Mouse (Mus musculus) ovary, postnatal 10 days (tissue): ENCODE measurements around the gene C2cd2.
"Not testable (repeated sequence)": the region's sequence is repeated elsewhere in the genome, so short reads cannot be mapped to it uniquely, and the experiment has no call there.

Source experiments
- DNase-seq: peaks from one replicate; pipeline ENCODE4 v3.0.0; 2022; ENCODE audit warnings: low spot score

Gene C2cd2

DNA sequence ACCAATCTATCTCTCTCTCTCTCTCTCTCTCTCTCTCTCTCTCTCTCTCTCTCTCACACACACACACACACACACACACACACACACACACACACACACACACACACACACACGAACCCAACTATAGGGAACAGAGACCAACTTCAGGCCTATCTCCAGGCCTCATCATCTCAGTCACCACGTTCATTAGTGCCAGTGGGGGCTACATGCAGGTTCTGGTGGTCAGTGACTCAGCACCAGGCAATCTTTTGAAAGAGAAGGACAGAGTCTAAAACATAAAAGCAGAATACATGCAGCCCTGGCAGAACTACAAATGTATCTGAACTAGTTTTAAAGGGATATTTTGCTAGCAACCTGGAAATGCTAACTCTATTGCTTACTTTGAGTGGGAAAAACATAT, 15.4 kb downstream of the C2cd2 start:
- not testable (repeated sequence) for DNase-seq

DNA sequence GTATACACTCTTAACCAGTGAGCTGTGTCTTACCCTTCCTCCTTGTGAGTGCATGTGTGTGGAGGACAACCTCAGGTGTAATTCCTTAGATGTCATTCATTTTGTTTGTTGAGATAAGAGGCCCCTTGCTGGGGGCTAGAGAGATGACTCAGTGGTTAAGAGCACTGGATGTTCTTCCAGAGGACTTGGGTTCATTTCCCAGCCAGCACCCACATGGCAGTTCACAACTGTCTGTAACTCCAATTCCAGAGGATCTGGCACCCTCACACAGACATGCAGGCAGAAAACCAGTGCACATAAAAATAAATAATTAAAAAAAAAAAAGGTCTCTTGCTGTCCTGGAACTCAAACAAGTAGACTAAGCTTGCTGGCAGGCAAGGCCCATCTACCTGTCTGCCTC, 20.6 kb downstream of the C2cd2 start:
- DNase-seq, result no peak

DNA sequence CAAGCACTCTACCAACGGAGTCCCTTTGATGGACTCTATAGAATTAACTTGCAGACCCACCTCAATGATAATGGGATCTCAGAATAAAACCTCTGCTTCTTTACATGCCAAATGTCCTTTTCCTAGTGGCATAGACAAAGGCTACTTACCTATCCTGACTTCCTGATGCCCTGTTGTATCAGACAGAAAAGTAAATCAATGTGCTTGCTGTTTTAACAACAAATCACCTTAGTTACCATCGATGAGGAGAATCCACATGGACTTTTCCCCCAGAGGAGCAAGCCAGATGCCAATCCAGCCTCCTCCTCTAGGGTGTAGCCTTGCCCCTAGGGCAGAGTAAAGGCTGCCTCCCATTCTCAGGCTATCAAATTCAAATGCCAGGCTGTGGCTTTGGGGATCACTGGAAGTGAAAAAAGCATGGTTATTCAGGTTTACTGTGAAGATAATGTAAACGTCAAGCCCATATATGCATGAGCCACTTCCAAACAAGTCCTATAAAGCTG, 21.9 kb downstream of the C2cd2 start:
- DNase-seq, result no peak

DNA sequence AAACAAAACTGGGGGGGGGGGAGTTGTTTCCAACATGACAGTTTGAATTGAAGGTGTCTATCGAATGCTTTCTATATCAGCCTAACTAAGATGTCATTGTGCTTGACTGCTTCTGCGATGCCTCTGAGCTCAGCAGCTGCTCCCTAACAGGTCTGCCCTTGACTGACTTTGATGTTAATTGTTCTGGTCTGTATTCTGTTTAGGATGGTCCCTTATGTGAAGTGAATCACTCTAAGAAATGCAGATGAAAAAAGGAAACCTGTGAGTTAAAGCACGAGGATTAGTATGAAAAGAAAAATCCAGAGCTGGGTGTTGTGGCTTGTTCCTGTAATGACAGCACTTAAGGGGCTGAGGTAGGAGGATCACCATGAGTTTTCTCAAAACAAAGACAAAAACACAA, 26.6 kb downstream of the C2cd2 start:
- no peak for DNase-seq

DNA sequence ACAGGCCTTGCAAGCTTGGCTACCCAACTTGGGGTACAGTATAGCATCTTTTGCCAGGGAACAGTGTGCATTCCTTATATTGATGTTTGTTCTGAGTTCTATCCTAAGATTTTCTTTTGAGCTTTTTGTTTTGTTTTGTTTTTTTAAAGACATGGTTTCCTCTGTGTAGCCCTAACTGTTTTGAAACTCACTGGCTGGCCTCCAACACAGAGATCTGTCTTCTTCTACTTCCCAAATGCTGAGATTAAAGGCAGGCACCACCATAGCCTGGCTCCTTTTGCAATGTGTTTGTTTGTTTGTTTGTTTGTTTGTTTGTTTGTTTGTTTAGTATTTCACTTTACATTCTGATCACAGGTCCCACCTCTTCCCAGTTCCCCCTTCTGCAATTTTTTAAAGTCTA, 32.2 kb downstream of the C2cd2 start:
- DNase-seq, result no peak

DNA sequence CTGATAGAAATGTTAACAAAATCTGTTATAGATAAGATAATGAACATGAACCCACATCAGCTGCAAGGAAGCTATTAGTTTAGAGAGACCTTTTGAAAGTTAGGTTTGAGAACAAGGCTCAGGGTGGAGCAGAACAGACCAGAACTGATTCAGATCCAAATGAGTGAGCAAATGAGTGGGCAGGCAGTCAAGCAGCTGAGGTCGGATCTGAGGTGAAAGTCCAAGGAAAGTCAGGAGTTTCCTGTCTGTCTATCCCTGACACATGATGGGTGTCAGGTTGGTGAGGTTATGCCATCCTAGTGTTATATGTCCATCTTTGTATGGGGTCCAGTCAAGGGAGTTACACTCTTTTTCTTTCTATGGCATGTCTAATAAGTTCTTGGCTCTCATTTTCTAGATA, 32.9 kb downstream of the C2cd2 start:
- no peak for DNase-seq

DNA sequence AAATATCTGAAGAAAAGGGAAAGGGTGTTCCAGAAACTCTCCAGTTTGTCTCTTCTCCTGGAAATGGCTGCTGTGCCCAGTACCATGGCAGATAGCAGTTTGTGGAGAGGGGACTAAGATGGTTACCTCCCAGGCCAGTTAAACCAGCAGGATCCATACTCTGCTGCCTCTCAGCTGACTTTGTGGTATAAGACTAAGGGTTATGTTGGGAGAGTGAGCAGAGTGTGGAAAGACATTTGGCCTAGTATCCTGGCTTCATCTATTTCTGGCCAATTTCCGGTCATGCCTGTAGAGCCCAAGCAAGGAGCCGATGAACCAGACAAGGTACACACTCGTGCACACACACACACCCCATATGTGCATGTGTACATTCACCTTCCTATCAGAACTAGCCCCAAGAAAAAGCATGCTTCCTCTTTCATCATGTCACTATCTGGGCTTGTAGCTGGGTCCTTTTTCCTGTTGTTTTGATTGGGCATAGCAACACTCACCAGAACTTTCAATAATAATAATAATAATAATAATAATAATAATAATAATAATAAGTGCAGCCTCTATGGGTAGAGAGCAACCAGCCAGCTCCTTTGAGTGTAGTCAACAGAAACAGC, 35.0 kb downstream of the C2cd2 start:
- DNase-seq, result no peak

DNA sequence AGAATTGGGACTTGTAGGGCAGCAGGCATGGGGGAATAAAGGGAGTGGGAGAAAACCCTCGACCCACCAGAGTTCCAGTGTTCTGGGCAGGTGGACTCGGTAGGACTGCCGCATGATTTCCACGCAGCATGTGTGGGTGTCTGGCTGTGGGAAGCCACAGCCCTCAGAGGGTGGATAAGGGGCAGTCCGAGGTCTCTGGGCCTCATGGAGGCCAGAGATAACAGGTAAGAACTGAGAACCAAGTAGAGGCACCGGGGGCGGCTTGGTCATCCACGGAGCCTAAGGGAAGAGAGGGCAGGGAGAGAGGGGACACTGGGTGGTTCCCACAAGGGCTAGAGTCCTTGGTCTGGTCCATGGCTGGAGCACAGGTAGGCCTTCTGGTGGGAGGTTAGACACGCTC, 36.0 kb downstream of the C2cd2 start:
- no peak for DNase-seq

DNA sequence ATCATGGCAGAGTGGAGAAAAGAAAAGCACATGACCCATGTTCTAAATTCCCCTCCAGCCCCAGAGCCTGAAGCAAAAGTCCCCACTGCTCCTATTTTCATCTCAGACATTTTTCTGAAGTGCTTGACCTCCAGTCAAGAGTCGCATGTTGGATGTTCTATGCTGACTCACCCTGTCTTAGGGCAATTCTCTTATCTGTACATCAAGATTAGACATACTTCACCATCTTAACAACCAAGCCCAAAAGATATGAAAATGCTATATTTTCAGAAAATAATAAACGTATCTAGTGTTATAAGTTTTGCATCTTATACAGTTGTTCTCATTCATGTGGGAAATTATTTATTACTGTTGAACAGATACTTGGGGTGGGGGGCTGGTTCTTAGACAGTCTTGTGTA, 36.6 kb downstream of the C2cd2 start:
- no peak for DNase-seq

DNA sequence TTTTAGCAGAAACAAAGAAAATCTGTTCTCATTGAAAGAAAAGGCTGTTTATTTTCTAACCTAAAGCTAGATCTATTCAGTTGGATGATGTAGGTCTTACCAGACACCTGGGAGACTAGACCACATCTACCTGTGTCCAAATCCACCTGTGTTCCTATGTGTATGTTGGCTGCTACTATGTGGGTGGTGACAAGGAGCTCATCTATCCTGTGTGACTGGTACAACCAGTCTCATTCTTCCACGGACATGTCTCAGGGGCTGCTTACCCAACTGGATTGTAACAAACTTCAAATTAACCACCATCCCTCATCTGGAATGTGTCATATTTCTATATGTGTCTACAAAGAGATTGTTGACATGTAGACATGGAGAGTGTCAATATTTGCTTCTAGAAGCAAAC, 38.7 kb downstream of the C2cd2 start:
- no peak for DNase-seq

DNA sequence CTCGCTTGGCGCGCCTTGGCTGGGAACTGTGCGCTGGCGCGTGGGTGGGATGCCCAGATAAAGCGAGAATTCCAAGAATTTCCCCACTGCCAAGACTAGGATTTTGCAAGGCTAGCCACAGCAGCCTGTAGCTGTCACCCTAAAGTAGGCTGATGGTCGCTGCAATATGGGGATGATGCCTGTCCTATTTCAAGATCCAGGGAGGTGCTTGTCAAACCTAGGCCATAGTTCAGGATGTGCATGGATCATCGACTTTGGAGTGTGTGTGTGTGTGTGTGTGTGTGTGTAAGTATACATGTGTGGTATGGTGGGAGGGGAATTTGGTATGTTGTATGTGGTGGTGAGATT, 39.6 kb downstream of the C2cd2 start:
- no peak for DNase-seq

DNA sequence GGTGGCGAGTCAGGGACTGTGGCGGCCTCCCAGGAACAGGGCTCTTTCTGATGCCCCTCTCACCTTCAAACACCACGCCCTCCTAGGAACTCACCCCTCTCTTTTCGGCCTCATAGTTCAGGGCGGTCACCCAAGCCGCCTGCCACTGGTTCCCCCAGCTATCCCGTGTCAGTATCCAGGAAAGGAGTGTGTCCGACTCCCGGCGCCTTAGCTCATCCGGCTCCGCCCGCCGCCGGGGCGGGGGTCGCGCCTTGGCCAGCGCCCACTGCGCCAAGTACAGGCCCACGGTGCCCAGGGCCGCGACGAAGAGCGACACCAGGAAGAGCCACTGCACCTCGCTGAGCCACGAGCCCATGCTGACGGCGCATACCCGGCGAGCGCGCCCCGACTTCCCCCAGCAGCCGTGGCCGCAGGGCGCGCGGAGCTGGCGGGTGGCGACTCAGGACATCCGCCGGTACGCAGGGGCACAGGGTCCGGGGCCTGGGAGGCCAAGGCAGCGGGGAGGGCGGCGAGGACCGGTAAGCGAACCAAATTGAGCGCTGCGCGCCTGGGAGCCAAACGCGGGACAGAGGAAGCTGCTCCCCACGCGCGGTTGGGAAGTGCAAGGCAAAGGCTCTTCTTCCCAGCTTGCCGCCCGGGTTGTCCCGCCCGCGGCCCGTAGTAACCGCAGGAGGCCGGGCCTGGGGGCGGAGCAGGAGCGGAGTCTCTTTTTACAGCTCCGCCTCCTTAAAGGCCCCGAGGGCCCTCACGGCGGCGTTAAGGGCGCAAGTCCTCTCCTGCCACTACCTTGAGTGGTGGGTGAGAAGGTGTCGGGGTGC, 40.2 kb downstream of the C2cd2 start:
- peak; percentile 83 for DNase-seq

DNA sequence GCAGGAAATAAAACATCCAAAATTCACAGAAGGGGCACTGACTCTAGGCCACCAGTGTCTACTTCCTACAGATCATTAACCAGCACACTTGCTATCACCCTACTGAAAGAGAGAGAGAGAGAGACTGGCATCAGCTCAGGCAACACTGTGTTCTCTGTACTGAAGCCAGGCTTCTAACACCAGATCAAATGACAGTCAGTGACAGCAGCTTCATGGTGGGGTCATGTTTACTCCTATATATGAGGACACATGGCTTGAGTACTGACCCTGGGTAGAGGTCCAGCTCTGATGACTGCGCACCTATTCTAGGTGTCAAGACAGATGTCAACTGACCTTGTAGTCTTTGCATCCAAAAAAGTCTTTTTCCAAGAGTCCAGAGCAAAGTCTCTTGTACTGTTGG, 41.8 kb downstream of the C2cd2 start:
- DNase-seq, result no peak

DNA sequence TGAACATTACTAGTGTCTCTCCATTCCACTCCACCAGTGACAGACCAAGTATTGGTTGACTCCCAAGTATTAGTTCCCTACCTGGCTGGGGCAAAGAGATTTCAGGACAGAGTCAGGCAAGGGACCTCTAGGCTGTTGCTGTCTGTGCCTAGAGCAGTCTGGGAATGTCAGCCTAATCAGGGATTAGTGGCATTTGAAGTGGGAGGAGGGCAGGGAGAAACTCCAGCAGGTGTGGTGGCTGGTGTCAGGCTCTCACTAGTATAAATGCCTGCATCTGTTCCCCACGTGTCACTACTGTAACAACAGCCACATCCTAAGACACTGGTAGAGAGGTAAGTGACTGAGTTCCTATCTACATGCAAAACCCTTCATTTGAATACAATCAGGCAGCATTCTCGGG, 42.6 kb downstream of the C2cd2 start:
- DNase-seq, result no peak

DNA sequence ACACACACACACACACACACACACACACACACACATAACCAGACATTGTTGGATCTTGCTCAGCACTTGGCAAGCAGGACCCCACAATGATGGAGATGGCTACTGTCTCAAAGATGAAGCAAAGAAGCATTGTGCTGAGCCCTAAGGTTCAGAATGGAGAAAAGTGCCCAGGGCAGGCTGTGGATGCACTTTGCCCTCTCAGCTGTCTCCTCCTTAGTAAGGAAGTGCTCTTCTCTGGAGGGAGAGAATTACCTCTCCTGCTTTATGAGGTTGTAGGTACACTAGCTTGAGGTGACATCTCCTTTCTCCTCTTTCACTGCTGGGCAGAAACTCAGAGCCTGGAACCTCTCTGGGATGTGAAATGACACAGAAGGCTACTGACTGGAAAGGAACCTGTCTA, 49.5 kb downstream of the C2cd2 start:
- no peak for DNase-seq

DNA sequence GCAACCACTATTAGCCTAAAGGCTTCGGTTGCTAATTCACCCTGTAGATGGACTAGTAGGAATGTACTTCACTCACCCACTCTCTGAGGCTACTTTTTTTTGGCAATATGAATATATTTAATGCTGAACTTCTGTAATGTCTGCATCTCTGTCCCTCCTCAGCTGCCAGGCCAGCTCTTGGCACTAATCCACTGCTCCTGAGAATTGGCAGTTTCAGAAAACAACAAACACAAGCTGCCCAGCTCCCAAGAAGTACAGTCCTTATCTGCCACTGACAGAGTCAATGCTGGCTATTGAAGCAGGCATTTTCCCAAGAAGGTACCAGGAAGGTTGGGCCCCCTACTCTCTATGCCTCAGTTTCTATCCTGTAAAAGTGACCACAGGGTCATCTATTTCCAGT, 53.0 kb downstream of the C2cd2 start:
- no peak for DNase-seq

DNA sequence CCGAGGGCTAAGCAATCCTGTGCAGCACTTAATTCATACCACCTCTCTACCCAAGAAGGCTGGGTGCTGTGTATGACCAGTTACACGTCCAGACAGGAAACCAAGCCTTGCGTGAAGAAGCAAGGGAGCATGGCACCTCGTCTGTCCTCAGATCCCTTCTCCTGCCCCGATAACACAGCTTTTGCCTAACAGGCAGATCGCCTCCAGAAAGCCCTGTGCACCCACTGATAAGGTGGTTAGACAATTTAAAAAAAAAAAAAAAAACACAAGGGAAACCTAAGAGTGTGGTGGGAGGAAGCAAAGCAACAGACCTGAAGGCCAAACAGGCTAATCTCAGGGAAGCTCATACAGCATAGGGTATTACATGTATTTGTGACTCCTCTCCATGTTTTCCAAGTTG, 54.9 kb downstream of the C2cd2 start:
- DNase-seq, result no peak

DNA sequence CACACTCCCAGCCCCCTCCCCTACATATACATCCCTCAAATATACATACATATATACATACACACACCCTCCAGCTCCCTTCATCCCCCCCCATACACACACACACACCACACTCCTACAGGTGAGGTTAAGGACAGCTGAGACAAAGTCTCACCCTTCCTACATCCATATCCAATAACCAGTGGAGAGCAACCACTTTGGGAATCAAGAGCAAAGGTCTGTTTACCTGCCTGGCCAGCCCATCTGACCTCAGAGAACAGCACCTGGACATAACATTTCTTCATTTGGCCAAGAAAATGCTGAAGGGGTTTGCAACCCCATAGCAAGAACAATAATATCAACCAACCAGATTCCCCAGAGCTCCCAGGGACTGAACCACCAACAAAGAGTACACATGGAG, 56.1 kb downstream of the C2cd2 start:
- DNase-seq, result no peak

DNA sequence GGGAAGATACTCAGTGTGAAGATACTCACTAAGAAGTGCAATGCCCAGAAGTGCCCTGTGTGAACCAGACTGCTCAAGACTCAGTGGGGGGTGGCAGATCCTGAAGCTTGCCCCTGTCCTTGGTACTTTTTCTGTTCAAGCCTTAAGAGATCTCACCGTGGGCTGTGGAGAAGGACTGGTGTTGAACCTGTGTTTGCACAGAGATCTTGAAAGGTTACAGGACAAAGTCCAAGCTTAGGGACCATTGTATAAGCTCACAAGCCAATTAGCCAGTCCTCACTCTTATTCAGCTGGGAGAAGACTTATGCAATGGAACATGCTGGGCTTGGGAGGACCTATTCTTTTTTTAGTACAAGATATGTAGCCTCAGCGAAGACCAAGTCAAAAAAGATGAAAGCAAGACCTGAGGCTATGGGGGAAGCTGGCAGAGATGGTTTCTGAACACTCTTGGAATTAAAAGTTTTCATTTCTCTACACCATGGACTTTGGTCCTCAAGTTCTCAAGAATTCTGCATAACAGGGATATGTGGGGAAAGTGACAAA, 56.9 kb downstream of the C2cd2 start:
- no peak for DNase-seq

DNA sequence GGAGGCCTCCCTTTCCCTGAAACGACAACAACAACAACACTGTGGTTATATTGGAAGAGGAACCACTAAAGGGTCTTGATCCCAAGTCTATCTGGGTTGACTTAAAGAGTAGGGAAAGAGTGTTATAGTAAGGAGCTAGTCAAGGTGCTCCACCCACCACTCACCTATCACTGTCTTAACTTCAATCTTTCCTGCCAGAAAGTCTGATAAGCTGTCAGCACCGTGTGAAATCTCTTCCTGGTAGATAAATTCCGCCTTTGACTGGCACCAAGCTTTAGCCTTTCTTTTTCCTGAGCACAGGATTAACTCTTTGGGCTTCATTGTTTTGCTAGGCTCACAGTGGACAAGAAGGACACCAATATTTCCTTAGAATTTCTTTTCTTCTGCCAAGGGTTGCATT, 58.4 kb downstream of the C2cd2 start:
- no peak for DNase-seq

DNA sequence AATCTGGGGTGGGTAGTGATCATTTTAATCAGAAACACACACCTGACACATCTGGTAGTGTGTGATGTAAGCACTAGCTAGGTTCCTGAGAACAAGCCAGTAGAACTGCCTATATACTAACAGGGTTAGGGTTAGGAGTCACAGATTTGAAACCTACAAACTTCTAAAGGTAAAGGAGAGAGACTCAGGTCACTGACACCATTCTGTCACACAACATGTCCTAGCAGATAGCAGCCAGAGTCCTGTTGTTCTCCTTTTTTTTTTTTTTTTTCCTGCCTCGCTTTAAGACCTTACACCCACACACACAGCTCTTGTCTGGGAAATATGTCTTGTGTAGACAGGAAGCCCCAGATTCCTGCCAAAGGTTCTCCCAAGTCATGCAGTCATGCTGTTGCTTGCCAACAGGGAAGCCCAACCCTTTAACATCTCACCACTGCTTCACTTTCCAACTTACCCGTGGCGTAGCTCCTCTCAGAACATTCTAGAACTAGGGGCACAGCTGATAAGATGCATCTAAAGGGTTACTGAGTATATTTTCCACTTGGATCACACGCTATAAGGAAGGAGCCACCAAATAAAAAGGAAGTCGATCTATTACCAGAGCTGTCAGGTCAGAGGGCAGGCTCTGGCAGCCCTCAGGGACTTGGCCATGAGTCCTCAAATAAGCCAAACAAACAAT, 64.9 kb downstream of the C2cd2 start:
- no peak for DNase-seq

DNA sequence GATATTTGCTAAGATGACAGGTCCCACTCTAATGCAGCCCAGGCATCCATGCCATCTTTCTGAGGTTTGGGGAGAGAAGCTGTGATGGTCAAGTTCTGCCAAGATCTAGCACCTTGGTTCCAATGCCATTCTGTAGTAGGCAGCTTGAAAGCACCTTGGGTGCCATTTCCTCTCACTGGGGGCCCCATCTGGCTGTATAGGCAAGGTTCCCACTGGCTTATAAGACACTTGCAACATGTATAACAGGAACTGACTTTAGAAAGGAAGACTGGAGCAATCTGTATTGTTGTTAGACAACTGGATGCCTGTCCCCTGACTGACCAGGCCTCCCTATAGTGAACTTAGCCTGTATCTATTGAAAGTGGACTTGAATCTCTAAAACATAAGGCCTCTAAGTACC, 74.6 kb downstream of the C2cd2 start:
- no peak for DNase-seq

DNA sequence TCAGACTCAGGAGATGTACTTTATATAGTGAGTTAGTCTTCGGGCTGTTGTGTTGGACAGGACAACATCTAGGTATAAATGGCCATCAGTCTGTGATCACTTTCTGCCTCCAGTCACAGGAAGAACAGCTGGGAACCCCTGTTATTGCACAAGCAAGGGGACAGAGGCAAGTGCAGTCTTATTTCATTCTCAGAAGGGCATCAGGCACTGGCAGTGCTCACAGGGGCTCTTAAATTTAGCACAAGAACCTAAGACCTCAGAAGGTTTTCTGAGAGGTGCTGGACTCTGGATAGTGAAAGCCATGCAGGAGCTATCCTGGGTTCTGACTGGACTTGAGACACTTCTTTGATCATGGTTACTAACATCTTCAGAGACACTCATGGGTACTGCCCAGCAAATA, 78.7 kb downstream of the C2cd2 start:
- DNase-seq, result no peak
